ENCODE assay signal across 33 mouse cellular contexts in genomic region chr7:131878846-131879245, GRCm38 (mm10).
"Had no signal": no experiment of that assay in that cellular context is flagged by ENCODE, and none has a peak within 500 bp of the region (broad histone marks: within the 10 kb centered on the region; RNA-seq: fewer than 3 reads in every experiment).

No protein-coding gene starts in this region.

- H3K9me3 ChIP-seq: heart, embryonic 10.5 days; heart, embryonic 12.5 days; heart, embryonic 13.5 days; heart, embryonic 15.5 days; hindbrain, embryonic 10.5 days; hindbrain, embryonic 12.5 days; hindbrain, embryonic 13.5 days; hindbrain, embryonic 15.5 days; intestine, embryonic 15.5 days; kidney, embryonic 15.5 days had no signal

- H3K27me3 ChIP-seq: intestine, embryonic 15.5 days had no signal

- H3K36me3 ChIP-seq: heart, embryonic 10.5 days; heart, embryonic 12.5 days; heart, embryonic 13.5 days; heart, embryonic 15.5 days; hindbrain, embryonic 10.5 days; hindbrain, embryonic 12.5 days; hindbrain, embryonic 13.5 days; hindbrain, embryonic 15.5 days; intestine, embryonic 15.5 days; kidney, embryonic 15.5 days had no signal

- H3K27ac ChIP-seq: heart, adult 2 months; heart, embryonic 10.5 days; heart, embryonic 13.5 days; heart, embryonic 15.5 days; hindbrain, embryonic 10.5 days; hindbrain, embryonic 12.5 days; hindbrain, embryonic 13.5 days; hindbrain, embryonic 14.5 days; hindbrain, embryonic 15.5 days; hindbrain, postnatal 0 days; intestine, embryonic 15.5 days; kidney, embryonic 15.5 days; layer of hippocampus, adult 2 months had no signal

- DNase-seq: heart, adult 2 months; heart, postnatal 14 days; heart, postnatal 36 days; heart, postnatal 4 days; kidney, adult 11 months; kidney, adult 18-20 months; kidney, adult 8-10 months; kidney, adult 9 months; kidney, postnatal 10 days; kidney, postnatal 14 days; kidney, postnatal 25 days; kidney, postnatal 36 days; kidney, postnatal 4 days; layer of hippocampus, adult 9-11 months; layer of hippocampus, postnatal 36 days had no signal

- H3K4me1 ChIP-seq: heart, embryonic 10.5 days; heart, embryonic 12.5 days; heart, embryonic 13.5 days; heart, embryonic 15.5 days; hindbrain, embryonic 12.5 days; hindbrain, embryonic 13.5 days; hindbrain, embryonic 15.5 days; intestine, embryonic 15.5 days; kidney, embryonic 15.5 days had no signal

- ATAC-seq: hindbrain, embryonic 16.5 days; hindbrain, postnatal 0 days; inflammation-experienced regulatory T-cells, adult 6 months; intestine, embryonic 15.5 days; intestine, embryonic 16.5 days; intestine, postnatal 0 days had no signal

- H3K4me3 ChIP-seq: heart, adult 2 months; heart, embryonic 10.5 days; heart, embryonic 12.5 days; heart, embryonic 13.5 days; heart, embryonic 15.5 days; hindbrain, embryonic 10.5 days; hindbrain, embryonic 12.5 days; hindbrain, embryonic 13.5 days; hindbrain, embryonic 15.5 days; intestine, embryonic 15.5 days; kidney, embryonic 15.5 days; layer of hippocampus, adult 2 months had no signal

- H3K9ac ChIP-seq: heart, embryonic 12.5 days; heart, embryonic 13.5 days; heart, embryonic 15.5 days; hindbrain, embryonic 12.5 days; hindbrain, embryonic 13.5 days; hindbrain, embryonic 14.5 days; hindbrain, embryonic 15.5 days; intestine, embryonic 15.5 days; kidney, embryonic 15.5 days had no signal

- H3K4me2 ChIP-seq: heart, embryonic 11.5 days; heart, embryonic 12.5 days; heart, embryonic 13.5 days; heart, embryonic 15.5 days; hindbrain, embryonic 12.5 days; hindbrain, embryonic 13.5 days; hindbrain, embryonic 14.5 days; hindbrain, embryonic 15.5 days; intestine, embryonic 15.5 days; kidney, embryonic 15.5 days had no signal
